Comparison of ENCODE assay signal across 8 mouse cellular contexts in the genomic region with DNA sequence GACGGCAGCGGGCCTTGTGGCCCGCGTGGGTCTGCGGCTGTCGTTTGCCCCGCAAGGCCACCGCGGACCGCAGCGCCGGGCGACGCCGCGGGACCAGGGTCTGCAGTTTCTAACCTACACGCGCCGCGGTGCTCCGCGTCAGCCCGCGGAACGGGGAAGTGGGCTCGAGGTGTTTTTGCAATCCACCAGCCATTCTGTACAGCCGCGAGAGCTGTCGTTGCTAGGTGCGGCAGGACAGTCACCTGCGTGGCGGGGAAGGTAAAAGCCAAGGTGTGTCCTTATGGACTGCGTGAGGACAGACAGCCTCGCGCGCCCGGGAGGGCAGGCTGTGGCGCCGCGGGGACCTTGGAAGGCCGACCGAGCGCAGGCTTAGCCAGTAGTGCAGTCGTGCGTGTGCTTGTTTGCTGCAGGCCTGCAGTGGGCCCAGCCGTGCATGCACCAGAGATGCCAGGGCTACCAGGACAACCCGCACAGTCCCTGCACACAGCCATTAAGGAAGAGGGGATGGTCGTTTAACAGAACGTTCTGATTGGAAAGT. TPM values are rescaled to one million over a fixed set of nuclear protein-coding genes. Genes with fewer than 3 reads are reported as not detected.
DNase-seq lines count a peak whose midpoint lies in the region; ATAC-seq and TF ChIP-seq lines count a peak whose summit lies in the region.

No protein-coding gene starts in this region.

- no peak for TF ChIP-seq CTCF in G1E (IDR thresholded peaks at IDR 0.05; ENCODE audit: low read depth, low read length)
- TF ChIP-seq CTCF in thymus, adult 2 months (IDR thresholded peaks at IDR 0.05; ENCODE audit: borderline replicate concordance, control insufficient read depth, extremely low read depth, insufficient read depth, low read length, poor library complexity), result no peak

- H3K27me3 ChIP-seq in G1E (ENCODE audit: insufficient read depth, low read length), result no peaks in the 10 kb centered on the region
- no peaks in the 10 kb centered on the region for H3K27me3 ChIP-seq in forebrain, embryonic 14.5 days (replicated peaks; ENCODE audit: control insufficient read depth, insufficient read depth, low read length)
- H3K27me3 ChIP-seq in hindbrain, embryonic 11.5 days (ENCODE audit: control insufficient read depth, insufficient read depth, low read length), result no peaks in the 10 kb centered on the region
- no peaks in the 10 kb centered on the region for H3K27me3 ChIP-seq in thymus, adult 2 months (ENCODE audit: control insufficient read depth, insufficient read depth, low read length)

- H3K27ac ChIP-seq in forebrain, embryonic 14.5 days (ENCODE audit: low read depth, low read length), result peak overlapping the region; percentile 96
- H3K27ac ChIP-seq in hindbrain, embryonic 11.5 days (ENCODE audit: low read depth, low read length), result peak overlapping the region; percentile 96
- H3K27ac ChIP-seq in thymus, adult 2 months (ENCODE audit: control insufficient read depth, insufficient read depth, low read length), result peak overlapping the region; percentile 39

- under 1% methylated on average over 49 of the region's 49 CpGs for WGBS in forebrain, embryonic 14.5 days
- WGBS in hindbrain, embryonic 11.5 days, result under 1% methylated on average over 49 of the region's 49 CpGs
- under 1% methylated on average over 49 of the region's 49 CpGs for WGBS in thymus, adult 2 months

- peak overlapping the region; percentile 99 for H3K4me3 ChIP-seq in G1E (ENCODE audit: low read depth, low read length)
- H3K4me3 ChIP-seq in forebrain, embryonic 14.5 days (ENCODE audit: low read depth, low read length), result peak overlapping the region; percentile 90
- H3K4me3 ChIP-seq in hindbrain, embryonic 11.5 days (ENCODE audit: low read depth, low read length), result peak overlapping the region; percentile 93
- H3K4me3 ChIP-seq in thymus, adult 2 months (ENCODE audit: control insufficient read depth, insufficient read depth, low read length), result peak overlapping the region; percentile 79

- H3K9ac ChIP-seq in forebrain, embryonic 14.5 days (ENCODE audit: low read length), result peak overlapping the region; percentile 95
- peak overlapping the region; percentile 94 for H3K9ac ChIP-seq in hindbrain, embryonic 11.5 days (ENCODE audit: low read depth, low read length)

- ATAC-seq in G1E (ENCODE audit: extremely low read depth, insufficient number of reproducible peaks, low FRiP score, poor library complexity, severe bottlenecking), result no peak
- ATAC-seq in forebrain, embryonic 14.5 days, result peak; percentile 83
- peak; percentile 86 for ATAC-seq in hindbrain, embryonic 11.5 days (ENCODE audit: low FRiP score)

- TF ChIP-seq POLR2A in thymus, adult 2 months (IDR thresholded peaks at IDR 0.05; ENCODE audit: control insufficient read depth, extremely low read depth, insufficient read depth, low read length, poor library complexity), result no peak

- H3K9me3 ChIP-seq in G1E (replicated peaks), result no peaks in the 10 kb centered on the region
- no peaks in the 10 kb centered on the region for H3K9me3 ChIP-seq in forebrain, embryonic 14.5 days (replicated peaks; ENCODE audit: control insufficient read depth, low read length)
- no peaks in the 10 kb centered on the region for H3K9me3 ChIP-seq in hindbrain, embryonic 11.5 days (ENCODE audit: control insufficient read depth, low read length)

- DNase-seq in G1E (ENCODE audit: low spot score), result peak; percentile 41
- DNase-seq in cerebellum, adult 11-12 months, result peak; percentile 69
- DNase-seq in forebrain, embryonic 14.5 days (ENCODE audit: low spot score), result peak; percentile 75
- DNase-seq in hindbrain, embryonic 11.5 days (ENCODE audit: low spot score), result peak; percentile 74
- peak; percentile 28 for DNase-seq in layer of hippocampus, adult 9-11 months
- peak; percentile 51 for DNase-seq in lung, postnatal 10 days
- peak; percentile 33 for DNase-seq in ovary, postnatal 10 days (ENCODE audit: low spot score)
- DNase-seq in thymus, adult 2 months, result peak; percentile 52

- peak overlapping the region; percentile 75 for H3K4me2 ChIP-seq in forebrain, embryonic 14.5 days (ENCODE audit: low read length)
- H3K4me2 ChIP-seq in hindbrain, embryonic 11.5 days (replicated peaks; ENCODE audit: low read depth, low read length), result peak overlapping the region; percentile 66

- H3K36me3 ChIP-seq in G1E (replicated peaks), result peaks cover 16% of the 10 kb centered on the region
- H3K36me3 ChIP-seq in forebrain, embryonic 14.5 days (ENCODE audit: control insufficient read depth, insufficient read depth, low read length), result peaks cover 4% of the 10 kb centered on the region; the same call in 1 of the 2 replicates
- H3K36me3 ChIP-seq in hindbrain, embryonic 11.5 days (ENCODE audit: control insufficient read depth, insufficient read depth, low read length), result no peaks in the 10 kb centered on the region
- no peaks in the 10 kb centered on the region for H3K36me3 ChIP-seq in thymus, adult 2 months (ENCODE audit: control insufficient read depth, insufficient read depth, low read length)

- H3K4me1 ChIP-seq in G1E (ENCODE audit: insufficient read depth, low read depth, low read length), result peaks cover 48% of the 10 kb centered on the region
- 0 out of 2 replicates have a peak, but pooled peaks cover 2% of the 10 kb centered on the region for H3K4me1 ChIP-seq in forebrain, embryonic 14.5 days (ENCODE audit: control insufficient read depth, insufficient read depth, low read length)
- H3K4me1 ChIP-seq in hindbrain, embryonic 11.5 days (replicated peaks; ENCODE audit: control insufficient read depth, insufficient read depth, low read length), result no peaks in the 10 kb centered on the region
- H3K4me1 ChIP-seq in thymus, adult 2 months (replicated peaks; ENCODE audit: control insufficient read depth, insufficient read depth, low read length), result no peaks in the 10 kb centered on the region

RNA-seq across cellular contexts. Expression of a gene that starts 0.6 kb away (rescaled TPM):
- total RNA-seq in G1E (2014; fragmentation: Nextera tagmentation), result 27.5 and 32.3 TPM in 2 replicates
- 12.6 and 15.7 TPM in 2 replicates for total RNA-seq in G1E (2017)
- 4.1 and 4.6 TPM in 2 replicates for polyA plus RNA-seq in G1E (2012)
- 9.1 and 15.4 TPM in 2 replicates for polyA plus RNA-seq in forebrain, embryonic 14.5 days (2014; fragmentation: Nextera tagmentation; extraction: Ambion mirVana)
- polyA plus RNA-seq in hindbrain, embryonic 11.5 days (2014; fragmentation: Nextera tagmentation; extraction: Ambion mirVana), result 9.1 and 13.8 TPM in 2 replicates
- 26.5 and 32.0 TPM in 2 replicates for polyA plus RNA-seq in thymus, adult 2 months (2012; rRNA removed)

RNA-seq across cellular contexts. Expression of a gene that starts 5.4 kb away (rescaled TPM):
- 2.7 and 9.3 TPM in 2 replicates for total RNA-seq in G1E (2014; fragmentation: Nextera tagmentation)
- total RNA-seq in G1E (2017), result 0.99 and 1.1 TPM in 2 replicates
- polyA plus RNA-seq in G1E (2012), result 0.20 and 0.26 TPM in 2 replicates
- polyA plus RNA-seq in forebrain, embryonic 14.5 days (2014; fragmentation: Nextera tagmentation; extraction: Ambion mirVana), result 10.6 and 12.7 TPM in 2 replicates
- 6.6 and 6.9 TPM in 2 replicates for polyA plus RNA-seq in hindbrain, embryonic 11.5 days (2014; fragmentation: Nextera tagmentation; extraction: Ambion mirVana)
- polyA plus RNA-seq in thymus, adult 2 months (2012; rRNA removed), result 0.24 and 0.31 TPM in 2 replicates

RNA-seq across cellular contexts. Expression of a gene that starts 22.8 kb away (rescaled TPM):
- total RNA-seq in G1E (2014; fragmentation: Nextera tagmentation) (46.6 and 55.0 TPM in 2 replicates), G1E (2017) (95.8 and 96.7 TPM in 2 replicates)
- 4.0 and 5.0 TPM in 2 replicates for polyA plus RNA-seq in G1E (2012)
- 136 and 157 TPM in 2 replicates for polyA plus RNA-seq in forebrain, embryonic 14.5 days (2014; fragmentation: Nextera tagmentation; extraction: Ambion mirVana)
- polyA plus RNA-seq in hindbrain, embryonic 11.5 days (2014; fragmentation: Nextera tagmentation; extraction: Ambion mirVana), result 282 and 285 TPM in 2 replicates
- polyA plus RNA-seq in thymus, adult 2 months (2012; rRNA removed), result 24.7 and 25.4 TPM in 2 replicates

RNA-seq across cellular contexts. Expression of a gene that starts 41.0 kb away (rescaled TPM):
- 11.1 and 14.3 TPM in 2 replicates for total RNA-seq in G1E (2014; fragmentation: Nextera tagmentation)
- 13.3 and 13.6 TPM in 2 replicates for total RNA-seq in G1E (2017)
- polyA plus RNA-seq in G1E (2012), result 24.6 and 24.9 TPM in 2 replicates
- 12.5 and 18.0 TPM in 2 replicates for polyA plus RNA-seq in forebrain, embryonic 14.5 days (2014; fragmentation: Nextera tagmentation; extraction: Ambion mirVana)
- 13.1 and 13.2 TPM in 2 replicates for polyA plus RNA-seq in hindbrain, embryonic 11.5 days (2014; fragmentation: Nextera tagmentation; extraction: Ambion mirVana)
- 13.8 and 15.0 TPM in 2 replicates for polyA plus RNA-seq in thymus, adult 2 months (2012; rRNA removed)

Comparison
In these comparisons a context has a peak if more than half of its experiments do, and no peak if none do; other contexts are left out.
1. H3K27ac ChIP-seq: peak in every context shown above with its lines; median percentile 96 in forebrain, embryonic 14.5 days; 96 in hindbrain, embryonic 11.5 days; 39 in thymus, adult 2 months.